Mouse (Mus musculus) urinary bladder, postnatal 25 days (tissue): ENCODE data around the gene Osgin1.

Source experiments
- DNase-seq: peaks from one replicate; pipeline ENCODE4 v3.0.0; 2022; ENCODE audit warnings: low spot score

The Osgin1 gene

GRCm38 (mm10) chr8:119424199-119424733 is 9.7 kb upstream of the Osgin1 start:
- no peak for DNase-seq

- DNase-seq = no peak
These were observed 9.2 kb upstream of the Osgin1 start for GRCm38 (mm10) chr8:119424740-119425139.

DNA sequence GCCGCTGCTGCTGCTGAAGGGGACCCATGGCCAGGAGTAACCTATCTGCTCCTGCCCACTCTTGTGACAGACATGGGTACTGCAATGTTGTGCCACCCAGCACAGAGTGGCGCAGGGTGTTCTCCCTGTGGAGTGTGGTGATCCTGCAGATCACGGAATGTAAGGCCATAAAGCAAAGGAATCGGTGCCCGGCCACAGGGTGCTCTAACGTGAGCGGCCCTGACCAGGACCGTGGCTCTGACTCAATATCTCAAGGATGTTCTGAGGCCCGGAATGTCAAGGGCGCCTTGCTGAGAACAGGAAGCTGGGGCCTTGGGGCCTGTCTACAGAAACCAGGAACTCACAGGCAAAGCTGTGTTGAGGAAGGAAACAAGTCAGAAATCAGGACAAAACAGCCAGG is 8.4 kb upstream of the Osgin1 start:
- DNase-seq = no peak

- no peak for DNase-seq
These were observed 7.7 kb upstream of the Osgin1 start for GRCm38 (mm10) chr8:119426069-119426735.

GRCm38 (mm10) chr8:119427634-119428349 is 6.1 kb upstream of the Osgin1 start:
- no peak for DNase-seq

- DNase-seq = no peak
These were observed 5.6 kb upstream of the Osgin1 start for GRCm38 (mm10) chr8:119428350-119428740.

GRCm38 (mm10) chr8:119428766-119429327 is 5.1 kb upstream of the Osgin1 start:
- DNase-seq = no peak

DNA sequence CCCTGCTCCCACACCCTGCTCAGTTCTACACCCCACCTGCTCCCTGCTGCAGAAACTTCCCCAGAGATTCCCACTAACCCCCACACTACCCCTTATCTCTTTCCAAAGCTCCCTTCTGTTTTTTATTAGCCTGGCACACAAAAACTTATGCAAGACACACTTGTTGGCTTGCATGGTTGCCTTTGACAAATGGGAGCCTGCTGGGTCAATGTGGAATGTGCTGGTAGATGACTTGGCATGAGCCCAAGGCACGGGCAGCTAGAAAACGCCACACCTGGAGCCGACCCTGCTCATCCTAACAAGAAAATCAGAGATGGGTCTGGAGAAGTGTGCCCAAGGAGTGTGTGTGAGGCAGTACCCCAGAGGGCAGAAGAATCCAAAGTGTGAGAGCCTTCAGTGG is 4.4 kb upstream of the Osgin1 start:
- no peak for DNase-seq

GRCm38 (mm10) chr8:119430250-119430649 is 3.7 kb upstream of the Osgin1 start:
- no peak for DNase-seq

GRCm38 (mm10) chr8:119430690-119431089 is 3.2 kb upstream of the Osgin1 start:
- no peak for DNase-seq

DNA sequence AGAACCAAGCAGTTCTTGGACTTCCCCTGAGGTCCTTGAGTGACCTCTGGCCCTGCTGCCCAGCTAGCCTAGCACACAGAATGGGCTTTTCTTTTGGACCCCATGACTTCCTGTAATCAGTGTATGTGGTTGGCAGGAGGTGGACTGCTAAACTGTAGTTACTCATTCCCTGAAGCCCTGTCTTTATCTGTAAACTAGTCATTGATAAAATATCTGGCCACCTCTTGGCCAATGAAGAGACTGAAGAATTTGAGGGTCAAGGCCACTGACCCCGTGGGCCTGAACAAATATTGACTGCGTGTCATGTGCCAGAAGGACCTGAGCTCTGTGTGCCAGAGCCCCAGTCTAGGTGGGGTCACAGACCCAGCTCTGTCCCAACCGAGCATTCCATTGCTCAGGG is 1.6 kb upstream of the Osgin1 start:
- no peak for DNase-seq

GRCm38 (mm10) chr8:119434569-119434968 is 645 bp downstream of the Osgin1 start:
- no peak for DNase-seq

- no peak for DNase-seq
These were observed 1.6 kb downstream of the Osgin1 start for GRCm38 (mm10) chr8:119435527-119435926.

DNA sequence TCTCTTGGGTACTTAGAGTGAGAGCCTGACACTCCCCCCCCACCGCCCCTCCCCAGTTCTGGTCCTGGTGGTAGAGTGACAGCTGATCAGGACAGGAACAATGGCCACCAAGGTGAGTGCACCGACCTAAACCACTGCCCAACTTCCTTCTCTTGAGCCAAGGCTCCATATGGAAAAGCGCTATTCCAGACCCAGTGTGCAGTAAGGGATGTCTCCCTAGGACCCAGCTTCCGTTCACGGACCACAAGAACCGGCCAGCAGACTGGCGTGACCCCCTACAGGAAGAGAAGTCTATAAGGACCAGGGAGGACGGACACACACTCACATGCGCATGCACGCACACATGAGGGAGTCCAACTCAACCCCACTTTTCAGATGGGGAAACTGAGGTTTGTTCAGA is 2.4 kb downstream of the Osgin1 start:
- no peak for DNase-seq

- peak; percentile 85 for DNase-seq
These were observed 3.0 kb downstream of the Osgin1 start for GRCm38 (mm10) chr8:119436933-119437332.

DNA sequence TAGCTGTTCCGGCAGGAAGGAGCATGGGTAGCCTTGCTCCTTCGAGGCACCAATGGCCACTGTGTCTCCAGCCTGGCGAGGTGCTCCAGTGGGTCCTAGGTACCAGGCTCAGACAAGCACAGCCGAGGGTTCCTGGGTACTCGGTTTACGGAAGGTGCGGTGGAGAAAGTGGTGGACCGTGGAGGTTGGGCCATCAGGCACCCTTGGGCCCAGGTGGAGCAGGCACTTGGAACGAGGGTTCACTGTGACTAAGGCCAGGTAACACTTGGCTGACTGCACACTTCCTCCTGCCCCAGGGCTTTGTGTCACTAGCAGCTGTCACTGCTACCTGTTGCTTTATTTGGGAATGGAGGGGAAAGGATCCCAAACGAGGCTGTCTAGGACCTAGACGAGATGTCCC is 3.6 kb downstream of the Osgin1 start:
- no peak for DNase-seq

DNA sequence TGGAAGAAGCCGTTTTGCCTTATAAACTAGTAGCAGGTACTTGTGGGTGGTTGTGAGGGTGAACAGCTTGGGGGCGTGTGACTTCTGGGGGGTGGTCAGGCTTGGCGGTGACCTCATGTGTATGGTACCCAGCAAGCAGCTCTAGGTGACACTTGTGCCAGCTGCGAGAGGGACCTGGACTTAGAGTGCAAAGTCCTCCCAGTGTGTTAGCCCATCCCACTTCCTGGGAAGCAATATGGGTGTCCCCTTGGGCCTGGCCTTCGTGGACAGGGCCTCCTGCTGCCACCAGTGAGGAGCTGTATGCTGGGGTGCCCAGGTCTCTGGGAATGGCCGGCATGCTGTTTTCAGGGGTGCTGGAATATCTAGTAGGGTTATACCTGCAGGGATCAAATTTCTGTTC is 5.0 kb downstream of the Osgin1 start:
- no peak for DNase-seq

DNA sequence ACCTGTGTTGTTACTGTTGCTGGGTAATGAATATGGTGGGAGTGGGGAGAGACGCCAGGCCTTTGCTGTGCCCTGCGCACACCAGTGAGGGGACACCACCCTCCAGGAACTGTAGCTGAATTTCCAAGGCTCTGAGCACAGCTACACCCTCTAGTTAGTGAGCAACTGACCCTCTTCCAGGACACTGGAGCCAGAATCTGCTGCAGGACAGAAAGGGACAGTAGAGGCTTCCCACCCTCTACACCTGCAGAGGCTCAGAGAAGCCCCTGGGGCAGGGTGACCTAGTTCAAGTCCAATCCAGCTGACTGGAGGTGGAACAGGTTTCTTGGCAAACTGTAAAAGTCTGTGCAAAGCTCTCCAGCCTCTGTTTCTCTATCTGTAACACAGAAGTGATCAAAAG is 5.5 kb downstream of the Osgin1 start:
- no peak for DNase-seq

GRCm38 (mm10) chr8:119439893-119440249 is 5.9 kb downstream of the Osgin1 start:
- DNase-seq = no peak

GRCm38 (mm10) chr8:119440250-119440951 is 6.5 kb downstream of the Osgin1 start:
- DNase-seq = peak; percentile 71

DNA sequence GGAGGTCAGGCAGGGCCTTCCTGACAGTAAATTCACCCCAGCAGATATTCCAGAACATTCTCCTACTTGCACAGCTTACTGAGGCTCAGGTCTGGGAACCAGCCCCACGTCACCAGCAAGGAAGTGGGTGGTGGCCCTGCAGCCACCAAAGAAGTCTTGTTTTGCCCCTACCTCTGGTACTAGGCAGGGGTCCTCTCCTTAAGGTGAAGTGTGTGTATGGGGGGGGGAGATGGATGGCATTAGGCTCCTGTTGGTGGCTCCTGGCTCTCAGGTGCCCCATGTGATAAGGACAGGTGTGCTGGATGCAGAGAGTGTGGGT is 7.0 kb downstream of the Osgin1 start:
- DNase-seq = no peak

DNA sequence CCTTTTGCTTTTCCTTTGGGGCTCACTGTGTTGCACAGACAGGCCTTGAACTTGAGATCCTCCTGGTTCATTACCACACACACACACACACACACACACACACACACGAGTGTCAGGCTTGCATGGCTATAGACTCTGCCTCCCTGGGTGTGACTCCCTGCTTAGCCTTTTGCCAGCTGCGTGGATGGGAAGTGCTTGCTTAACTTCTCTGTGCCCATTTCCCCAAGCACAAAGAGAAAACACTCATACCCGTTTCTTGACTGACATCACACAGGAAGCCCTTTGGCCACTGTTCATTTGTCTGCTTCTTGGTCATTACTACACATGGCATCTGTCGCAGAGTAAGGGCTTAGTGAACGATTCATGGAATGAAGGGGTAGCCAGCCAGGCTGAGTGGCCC is 8.1 kb downstream of the Osgin1 start:
- no peak for DNase-seq

GRCm38 (mm10) chr8:119442970-119443369 is 9.0 kb downstream of the Osgin1 start:
- DNase-seq = no peak
